Mouse (Mus musculus) embryonic stem cell, embryonic (primary cell): ENCODE data around the gene Sbds.

ENCODE experiments used
- CTCF ChIA-PET, 4 experiments: fragments of 300-600 bp in 2 of 4; fragments of 350-600 bp in 2 of 4; sonication (Branson Sonifier 250); formaldehyde crosslinking; loops; one replicate each; lab custom pipeline; 2022; ENCODE audit warnings: inconsistent platforms in 2 of 4; lab: Charles Lee
- POLR2A ChIA-PET, 4 experiments: fragments of 300-600 bp in 2 of 4; fragments of 350-600 bp in 2 of 4; sonication (Branson Sonifier 250); formaldehyde crosslinking; loops; one replicate each; lab custom pipeline; 2022; ENCODE audit warnings: antibody characterized with exemption in 4 of 4, inconsistent platforms in 1 of 4; lab: Charles Lee

Sbds gene

GRCm38 (mm10) chr5:130228120-130228519 is 27.2 kb downstream of the Sbds start:
- ChIA-PET CTCF (interaction anchor here in 3 of 4 experiments (0.6 to 1.4 kb wide), 4 partner anchors 10 to 217 kb away, joined by 3 to 5 read pairs (median 3); no protein-coding TSS in a partner anchor), POLR2A (interaction anchor here in 3 of 4 experiments (0.6 to 37.1 kb wide), 18 partner anchors 9 to 382 kb away, joined by 3 to 781 read pairs (median 4); partner anchors contain the start of genes Sbds (in 2 of the 3), Tmem248 (in 2 of the 3), Tyw1 (in 2 of the 3) and Sumf2 (in 1 of the 3))

- CTCF ChIA-PET = interaction anchor here in 1 of 4 experiments (1.4 kb wide), 1 partner anchor 12 kb away, joined by 5 read pairs; no protein-coding TSS in a partner anchor
- POLR2A ChIA-PET = interaction anchor here in 3 of 4 experiments (0.6 to 37.1 kb wide), 10 partner anchors 8 to 205 kb away, joined by 4 to 781 read pairs (median 24); partner anchors contain the start of genes Sbds (in 3 of the 3), Tyw1 (in 3 of the 3) and Tmem248 (in 1 of the 3)
Observed at GRCm38 (mm10) chr5:130226790-130227189, 28.5 kb downstream of the Sbds start.

- POLR2A ChIA-PET = interaction anchor here (0.5 to 37.1 kb wide), 45 partner anchors 9 to 442 kb away, joined by 3 to 781 read pairs (median 4); partner anchors contain the start of genes Sbds (in 3 of the 4), Tyw1 (in 3 of the 4) and Chchd2 (in 2 of the 4)
- CTCF ChIA-PET = interaction anchor here (0.5 to 3.0 kb wide), 20 partner anchors 9 to 435 kb away, joined by 3 to 22 read pairs (median 4); partner anchors contain the start of genes Psph (in 1 of the 4), Sbds (in 1 of the 4) and Tyw1 (in 1 of the 4)
Observed at GRCm38 (mm10) chr5:130222146-130223004, 33.0 kb downstream of the Sbds start.

GRCm38 (mm10) chr5:130221760-130222145 is 33.6 kb downstream of the Sbds start:
- ChIA-PET CTCF (interaction anchor here in 3 of 4 experiments (0.6 to 3.0 kb wide), 10 partner anchors 13 to 1345 kb away, joined by 3 to 22 read pairs (median 4); partner anchors contain the start of genes Psph (in 1 of the 3), Sbds (in 1 of the 3) and Tyw1 (in 1 of the 3)), POLR2A (interaction anchor here (0.5 to 37.1 kb wide), 30 partner anchors 9 to 441 kb away, joined by 3 to 781 read pairs (median 4); partner anchors contain the start of genes Sbds (in 3 of the 4), Tyw1 (in 3 of the 4) and Chchd2 (in 2 of the 4))

GRCm38 (mm10) chr5:130221316-130221715 is 34.0 kb downstream of the Sbds start:
- POLR2A ChIA-PET = interaction anchor here (0.5 to 37.1 kb wide), 29 partner anchors 9 to 441 kb away, joined by 3 to 781 read pairs (median 5); partner anchors contain the start of genes Sbds (in 3 of the 4), Tyw1 (in 3 of the 4) and Chchd2 (in 2 of the 4)
- CTCF ChIA-PET = interaction anchor here in 3 of 4 experiments (0.6 to 3.0 kb wide), 8 partner anchors 18 to 1344 kb away, joined by 3 to 22 read pairs (median 3); partner anchors contain the start of genes Psph (in 1 of the 3), Sbds (in 1 of the 3) and Tyw1 (in 1 of the 3)

GRCm38 (mm10) chr5:130218336-130218735 is 37.0 kb downstream of the Sbds start:
- POLR2A ChIA-PET = interaction anchor here in 3 of 4 experiments (0.7 to 37.1 kb wide), 23 partner anchors 7 to 354 kb away, joined by 3 to 781 read pairs (median 4); partner anchors contain the start of genes Sbds (in 3 of the 3), Tyw1 (in 3 of the 3) and Chchd2 (in 2 of the 3)
- CTCF ChIA-PET = interaction anchor here (0.5 to 1.1 kb wide), 4 partner anchors 48 to 283 kb away, joined by 3 to 8 read pairs (median 4); no protein-coding TSS in a partner anchor

GRCm38 (mm10) chr5:130217406-130217805 is 37.9 kb downstream of the Sbds start:
- ChIA-PET CTCF (interaction anchor here in 2 of 4 experiments (0.8 to 1.1 kb wide), 2 partner anchors 10 to 49 kb away, joined by 4 to 7 read pairs; no protein-coding TSS in a partner anchor), POLR2A (interaction anchor here in 3 of 4 experiments (0.9 to 37.1 kb wide), 15 partner anchors 8 to 353 kb away, joined by 3 to 781 read pairs (median 5); partner anchors contain the start of genes Chchd2 (in 2 of the 3), Sbds (in 2 of the 3) and Tyw1 (in 2 of the 3))

- POLR2A ChIA-PET = interaction anchor here in 3 of 4 experiments (0.6 to 37.1 kb wide), 11 partner anchors 10 to 330 kb away, joined by 3 to 781 read pairs (median 8); partner anchors contain the start of genes Tyw1 (in 3 of the 3), Sbds (in 2 of the 3) and Chchd2 (in 1 of the 3)
- CTCF ChIA-PET = interaction anchor here (0.6 to 1.6 kb wide), 6 partner anchors 10 to 262 kb away, joined by 3 to 7 read pairs (median 5); partner anchors contain the start of gene Rabgef1 (in 1 of the 4)
Observed at GRCm38 (mm10) chr5:130216781-130217180, 38.5 kb downstream of the Sbds start, which contains the start of gene Tmem248. Gene Tmem248 (plus strand): TSS chr5:130217081.

GRCm38 (mm10) chr5:130212956-130213355 is 42.4 kb downstream of the Sbds start:
- ChIA-PET CTCF (interaction anchor here in 1 of 4 experiments (0.6 kb wide), 1 partner anchor 54 kb away, joined by 4 read pairs; no protein-coding TSS in a partner anchor), POLR2A (interaction anchor here in 3 of 4 experiments (0.6 to 40.2 kb wide), 11 partner anchors 0 to 326 kb away, joined by 3 to 781 read pairs (median 3); partner anchors contain the start of genes Chchd2 (in 1 of the 3), Sbds (in 1 of the 3), Tmem248 (in 1 of the 3) and Tyw1 (in 1 of the 3))

GRCm38 (mm10) chr5:130207299-130207698 is 48.0 kb downstream of the Sbds start:
- ChIA-PET CTCF (interaction anchor here in 2 of 4 experiments (0.6 to 1.2 kb wide), 2 partner anchors 10 to 60 kb away, joined by 4 to 7 read pairs; partner anchors contain the start of gene Tmem248 (in 1 of the 2)), POLR2A (interaction anchor here in 2 of 4 experiments (0.9 to 40.2 kb wide), 8 partner anchors 6 to 50 kb away, joined by 3 to 781 read pairs (median 5); partner anchors contain the start of gene Tmem248 (in 1 of the 2))

- ChIA-PET POLR2A (interaction anchor here in 1 of 4 experiments (37.1 to 40.2 kb wide), 2 partner anchors 7 to 11 kb away, joined by 781 read pairs; partner anchors contain the start of gene Tmem248), CTCF (no interaction called here)
Observed at GRCm38 (mm10) chr5:130205441-130206023, 49.8 kb downstream of the Sbds start.

GRCm38 (mm10) chr5:130204560-130204959 is 50.8 kb downstream of the Sbds start:
- CTCF ChIA-PET = no interaction called here
- POLR2A ChIA-PET = interaction anchor here in 2 of 4 experiments (0.6 to 40.2 kb wide), 4 partner anchors 8 to 112 kb away, joined by 3 to 781 read pairs (median 392); partner anchors contain the start of gene Tmem248 (in 1 of the 2)

GRCm38 (mm10) chr5:130203948-130204347 is 51.4 kb downstream of the Sbds start:
- CTCF ChIA-PET = no interaction called here
- POLR2A ChIA-PET = interaction anchor here in 3 of 4 experiments (0.6 to 40.2 kb wide), 5 partner anchors 9 to 113 kb away, joined by 3 to 781 read pairs (median 3); partner anchors contain the start of gene Tmem248 (in 1 of the 3)

- CTCF ChIA-PET = interaction anchor here in 3 of 4 experiments (0.5 to 0.7 kb wide), 3 partner anchors 34 to 193 kb away, joined by 3 to 4 read pairs (median 3); no protein-coding TSS in a partner anchor
- POLR2A ChIA-PET = interaction anchor here in 2 of 4 experiments (2.6 to 40.2 kb wide), 5 partner anchors 6 to 55 kb away, joined by 7 to 781 read pairs (median 29); partner anchors contain the start of genes Sbds (in 2 of the 2), Tyw1 (in 2 of the 2) and Tmem248 (in 1 of the 2)
Observed at GRCm38 (mm10) chr5:130200233-130201029, 54.9 kb downstream of the Sbds start.

- ChIA-PET CTCF (interaction anchor here in 2 of 4 experiments (0.7 to 1.6 kb wide), 6 partner anchors 11 to 1044 kb away, joined by 3 to 6 read pairs (median 3); no protein-coding TSS in a partner anchor), POLR2A (interaction anchor here in 3 of 4 experiments (0.8 to 40.2 kb wide), 23 partner anchors 3 to 311 kb away, joined by 3 to 781 read pairs (median 6); partner anchors contain the start of genes Sbds (in 2 of the 3), Tyw1 (in 2 of the 3), Chchd2 (in 1 of the 3) and Tmem248 (in 1 of the 3))
Observed at GRCm38 (mm10) chr5:130197981-130198380, 57.3 kb downstream of the Sbds start.
